12 mouse cellular contexts compared by ENCODE assay signal in the genomic region with DNA sequence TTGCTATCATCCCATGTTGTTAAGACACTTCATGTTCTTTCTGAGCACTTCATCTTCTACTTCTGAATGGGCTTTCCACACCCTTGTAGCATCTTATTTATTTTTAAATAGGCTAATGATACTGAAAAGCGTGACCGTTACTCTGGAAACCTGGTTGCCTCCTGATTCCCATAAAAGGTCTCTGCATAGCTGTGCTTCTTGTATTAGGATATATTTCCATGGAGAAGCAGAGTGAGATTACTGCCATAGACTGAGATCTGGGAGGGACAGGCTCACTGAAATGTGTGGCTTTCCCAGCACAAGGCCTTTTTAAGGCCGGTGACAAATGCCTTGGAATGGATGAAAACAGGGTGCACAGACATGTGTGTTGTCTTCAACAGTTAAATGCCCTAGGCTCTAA.
"Had no signal": no experiment of that assay in that cellular context is flagged by ENCODE, and none has a peak within 500 bp of the region (broad histone marks: within the 10 kb centered on the region; RNA-seq: fewer than 3 reads in every experiment).

No protein-coding gene starts in this region.

- H3K36me3 ChIP-seq: kidney, embryonic 15.5 days; limb, embryonic 13.5 days had no signal

- H3K4me3 ChIP-seq: kidney, embryonic 15.5 days; limb, embryonic 13.5 days had no signal

- H3K9ac ChIP-seq: kidney, embryonic 15.5 days; limb, embryonic 13.5 days; liver, embryonic 14.5 days had no signal

- H3K4me1 ChIP-seq: kidney, embryonic 15.5 days; limb, embryonic 13.5 days had no signal

- H3K9me3 ChIP-seq: kidney, embryonic 15.5 days; limb, embryonic 13.5 days had no signal

- H3K27me3 ChIP-seq: kidney, embryonic 15.5 days; limb, embryonic 13.5 days had no signal

- DNase-seq: kidney, adult 2 months; kidney, postnatal 14 days; left cerebral cortex, postnatal 4 days; lung, adult 2 months; lung, postnatal 36 days; right cerebral cortex, adult 18-20 months; right cerebral cortex, postnatal 25 days had no signal

- H3K27ac ChIP-seq: kidney, embryonic 15.5 days; limb, embryonic 13.5 days; liver, embryonic 14.5 days; stomach, postnatal 0 days had no signal

- ATAC-seq: lung, postnatal 0 days had no signal

- H3K4me2 ChIP-seq: kidney, embryonic 15.5 days; limb, embryonic 13.5 days had no signal
